Mouse (Mus musculus) adrenal gland, adult 2 months (tissue): ENCODE measurements around the gene Hdac4. TPM values are rescaled to one million over a fixed set of nuclear protein-coding genes. Genes with fewer than 3 reads are reported as not detected.
A peak's percentile ranks its signal among the peaks of the same experiment; 100 is the strongest.

ENCODE experiments used
- DNase-seq: peaks from one replicate; pipeline ENCODE4 v3.0.0; 2021
- long read RNA-seq: library from polyadenylated mRNA; stranded (forward); transcript quantifications from one replicate; pipeline ENCODE4 v2.0.0, GENCODE M21; 2021
- polyA plus RNA-seq: library from polyadenylated mRNA; depleted of rRNA; stranded (reverse); fragments of >200 nt; gene quantifications from 2 replicates; pipeline ENCODE4 v1.2.3, GENCODE M21; 2012; rRNA removed
- total RNA-seq, 2 experiments: library from RNA; stranded (reverse); gene quantifications; 2 replicates each; pipeline ENCODE4 v1.2.3; 2021

Gene Hdac4
- total RNA-seq (10 to 100 TPM; 57.4 to 90.9 TPM), polyA plus RNA-seq (55.5 and 81.4 TPM in 2 replicates)
- long read RNA-seq, partial matches to known transcripts: 5 of 12 reads
- long read RNA-seq, other reads (novel, unspliced or antisense): 6 of 12 reads

DNA sequence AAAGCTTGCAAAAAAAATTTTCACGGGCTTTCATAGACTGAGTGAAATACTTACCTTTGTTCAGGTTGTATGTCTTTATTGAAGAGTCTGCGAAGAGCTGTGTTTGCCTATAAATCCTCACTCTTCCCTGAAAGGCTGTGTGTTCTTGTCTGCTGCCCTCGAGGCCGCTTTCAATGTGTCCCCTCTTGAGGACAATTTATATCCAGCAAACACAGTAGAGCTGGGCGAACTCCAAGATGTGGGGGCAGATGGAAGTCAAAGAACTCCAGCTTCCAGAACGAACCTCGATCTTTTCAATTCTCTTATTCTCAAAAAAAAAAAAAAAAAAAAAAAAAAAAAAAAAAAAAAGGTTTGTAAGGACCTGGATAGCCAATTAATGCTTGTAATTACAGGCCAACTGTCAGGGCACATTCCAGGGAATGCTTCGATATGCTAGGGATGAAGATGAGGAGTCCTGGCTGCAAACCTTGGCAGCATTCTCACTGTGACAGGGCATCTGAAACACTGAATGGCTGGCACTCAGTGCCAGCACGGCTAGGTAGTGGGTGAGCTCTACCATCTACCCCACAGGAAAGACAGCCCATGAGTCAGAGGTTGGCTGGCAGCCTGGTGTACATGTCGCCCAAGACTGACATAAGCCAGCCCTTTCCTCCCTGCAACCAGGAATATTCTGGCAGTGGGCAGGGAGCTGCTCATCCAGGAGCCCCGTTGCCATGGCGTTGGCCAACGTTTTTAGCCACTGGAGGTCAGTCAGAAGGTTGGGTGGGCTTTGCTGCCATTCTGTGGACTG, at the start of gene Hdac4:
TSS of gene Hdac4 (minus strand) at position 340 of the 790 bp plus-strand sequence.
- DNase-seq: peak; percentile 93

DNA sequence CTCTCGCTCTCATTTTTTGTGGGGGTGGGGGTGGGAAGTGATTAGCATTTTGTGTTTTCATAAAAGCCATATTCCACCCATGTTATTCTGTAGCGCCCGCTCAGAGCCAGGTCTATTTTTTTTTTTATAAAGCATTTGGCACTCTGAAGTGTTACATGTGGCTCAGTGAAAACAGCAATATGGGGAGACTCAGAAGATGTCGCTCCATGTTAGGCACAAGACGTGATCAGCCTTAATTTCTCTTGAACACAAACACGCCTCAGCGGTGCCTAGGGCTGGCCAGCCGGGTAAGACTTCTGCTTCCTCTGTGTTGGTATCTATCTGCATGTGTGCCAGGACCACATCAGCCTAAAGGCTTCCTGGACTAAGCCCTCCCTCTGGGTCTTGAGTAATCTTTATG, 48.0 kb upstream of the Hdac4 start:
- no peak for DNase-seq

DNA sequence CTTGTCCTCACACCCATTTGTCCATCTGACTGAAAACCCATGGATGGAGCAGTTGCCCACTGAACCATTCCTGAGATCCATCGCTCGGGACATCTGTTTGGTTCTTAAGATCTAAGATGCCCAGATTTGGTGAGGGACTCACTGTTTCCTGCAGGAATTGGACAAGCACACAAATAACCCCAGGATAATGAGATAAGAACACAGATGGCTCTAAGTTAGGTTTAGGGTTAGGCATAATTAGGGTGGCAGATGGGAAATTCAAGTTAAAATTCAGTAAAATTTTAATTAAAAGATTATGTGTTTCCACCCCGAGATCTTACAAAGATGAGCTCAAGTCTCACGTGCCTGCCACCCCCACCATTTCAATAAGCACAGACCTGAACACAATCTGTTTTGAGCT, 44.6 kb upstream of the Hdac4 start:
- DNase-seq: no peak

DNA sequence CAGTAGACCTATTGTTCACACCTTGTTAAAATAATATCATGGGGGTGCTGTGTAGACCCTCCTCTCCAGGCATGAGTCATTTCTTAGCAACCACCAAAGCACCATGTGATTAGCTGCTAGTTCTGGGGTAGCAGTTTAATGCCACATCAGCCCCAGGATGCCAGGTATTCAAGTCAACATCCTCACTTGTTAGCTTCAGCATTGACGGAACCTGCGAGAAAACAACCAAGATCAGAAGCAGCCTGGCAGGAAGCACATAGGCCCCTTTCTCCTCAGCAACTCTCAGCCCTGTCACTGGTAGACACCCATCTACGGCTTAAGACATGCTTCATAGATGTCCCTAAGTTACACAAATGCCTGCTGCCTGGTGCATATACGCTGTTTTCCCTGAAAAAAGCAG, 40.1 kb upstream of the Hdac4 start:
- DNase-seq: no peak

DNA sequence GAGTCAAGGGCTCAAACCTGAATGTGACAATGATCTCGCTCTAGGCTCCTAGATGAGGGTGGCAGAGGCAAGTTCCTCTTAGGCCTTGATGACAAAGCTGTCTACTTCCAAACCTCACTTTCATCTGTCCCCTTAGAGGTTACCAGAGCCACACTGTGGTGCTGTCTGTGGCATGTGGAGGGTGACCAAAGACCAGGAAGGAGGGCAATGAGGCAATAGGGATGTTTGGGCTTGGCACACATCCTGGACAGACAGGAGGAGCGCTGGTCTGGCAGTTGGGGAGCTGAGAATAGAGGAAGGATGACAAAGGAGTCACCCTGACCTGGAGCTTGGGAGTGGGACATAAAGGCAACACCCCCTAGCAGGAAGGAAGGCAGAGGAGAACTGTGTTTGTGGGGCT, 29.8 kb upstream of the Hdac4 start:
- no peak for DNase-seq

DNA sequence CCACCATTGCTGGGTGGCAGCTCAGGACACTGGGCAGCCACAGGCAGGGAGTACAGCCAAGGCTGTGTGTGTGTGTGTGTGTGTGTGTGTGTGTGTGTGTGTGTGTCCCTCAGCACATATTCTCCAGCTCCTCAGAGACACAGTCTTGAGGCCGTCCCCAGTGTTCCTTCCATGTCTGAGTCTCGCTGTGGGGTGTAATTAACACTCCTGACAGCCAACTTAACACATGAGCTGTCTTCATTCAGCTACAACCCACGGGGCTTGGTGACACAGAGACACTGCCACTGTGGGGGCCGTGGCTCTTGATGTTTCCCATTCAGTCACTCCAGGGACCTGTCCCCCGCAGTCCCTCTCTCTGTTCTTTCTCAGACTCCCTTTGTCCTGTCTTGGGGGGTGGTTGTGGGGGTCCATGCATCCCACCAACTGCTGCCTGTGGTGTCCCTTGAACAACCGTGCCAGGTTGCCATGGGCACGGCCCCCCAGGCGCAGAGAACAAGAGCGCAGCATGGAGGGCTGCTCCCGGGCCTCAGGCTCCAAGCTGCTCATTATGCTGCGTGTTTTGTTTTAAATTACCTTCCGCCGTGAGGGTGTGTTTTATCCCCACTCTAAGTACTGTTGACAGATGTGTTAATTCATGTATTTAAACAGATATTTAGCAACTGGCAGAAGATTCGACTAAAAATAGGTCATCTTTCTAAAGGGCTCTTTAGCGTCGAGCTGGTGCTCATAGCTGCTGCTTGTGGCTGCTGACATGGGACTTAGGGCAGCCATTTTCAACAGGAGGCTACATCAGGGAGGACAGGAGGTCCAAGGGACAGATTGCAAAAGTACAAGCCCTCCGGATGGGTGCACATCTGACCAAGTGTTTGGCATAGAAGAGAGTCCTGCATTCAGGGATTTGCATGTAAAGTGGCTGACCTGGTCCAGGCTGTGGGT, 28.7 kb upstream of the Hdac4 start:
- no peak for DNase-seq

DNA sequence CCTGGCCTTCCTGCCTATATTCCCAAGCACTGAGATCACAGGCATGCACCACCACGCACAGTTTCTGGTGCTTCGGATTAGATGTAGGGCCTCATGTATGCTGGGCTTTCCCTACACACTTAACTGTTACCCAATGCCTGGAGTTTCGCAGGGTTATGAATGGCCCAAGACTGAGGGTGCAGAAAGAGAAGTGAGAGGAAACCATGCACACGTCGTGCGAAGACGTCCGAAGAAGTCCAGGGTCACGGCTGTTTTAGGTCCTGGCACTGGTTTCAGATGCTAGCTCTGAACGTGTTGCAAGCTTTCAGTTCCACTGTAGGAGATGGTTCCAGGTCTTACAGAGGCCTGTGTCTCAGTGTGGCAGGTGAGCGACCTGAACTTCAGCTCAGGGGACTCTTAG, 21.2 kb upstream of the Hdac4 start:
- DNase-seq: no peak

DNA sequence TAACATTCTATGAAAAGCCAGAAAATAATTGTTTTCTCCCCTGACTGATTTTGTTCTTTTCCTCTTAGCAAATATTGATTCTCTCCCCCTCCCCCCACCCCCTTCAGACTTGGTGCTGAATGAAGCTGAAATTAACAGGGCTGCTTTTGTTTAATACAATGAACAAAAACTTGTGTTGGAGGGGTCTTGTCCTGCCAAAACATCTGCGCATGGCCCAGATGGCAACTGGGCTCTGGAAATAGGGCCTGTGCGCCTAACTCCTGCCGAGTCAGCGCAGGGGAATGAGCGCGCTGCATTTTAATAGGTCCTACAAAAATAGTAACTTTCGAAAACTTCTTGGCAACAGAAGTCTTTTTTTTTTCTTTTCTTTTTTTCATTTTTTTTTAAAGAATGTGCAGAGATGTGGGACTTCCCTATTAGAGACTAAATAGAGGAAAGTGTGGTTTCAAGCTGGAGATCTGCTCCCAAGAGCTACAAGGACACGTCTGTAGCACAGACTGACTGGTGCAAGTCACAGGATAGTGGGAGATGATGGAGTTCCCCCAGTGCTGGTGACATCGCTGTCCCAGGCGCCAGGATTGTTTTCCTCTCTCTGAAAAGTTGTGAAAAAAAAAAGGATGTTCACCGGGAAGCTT, 20.6 kb upstream of the Hdac4 start:
- no peak for DNase-seq

DNA sequence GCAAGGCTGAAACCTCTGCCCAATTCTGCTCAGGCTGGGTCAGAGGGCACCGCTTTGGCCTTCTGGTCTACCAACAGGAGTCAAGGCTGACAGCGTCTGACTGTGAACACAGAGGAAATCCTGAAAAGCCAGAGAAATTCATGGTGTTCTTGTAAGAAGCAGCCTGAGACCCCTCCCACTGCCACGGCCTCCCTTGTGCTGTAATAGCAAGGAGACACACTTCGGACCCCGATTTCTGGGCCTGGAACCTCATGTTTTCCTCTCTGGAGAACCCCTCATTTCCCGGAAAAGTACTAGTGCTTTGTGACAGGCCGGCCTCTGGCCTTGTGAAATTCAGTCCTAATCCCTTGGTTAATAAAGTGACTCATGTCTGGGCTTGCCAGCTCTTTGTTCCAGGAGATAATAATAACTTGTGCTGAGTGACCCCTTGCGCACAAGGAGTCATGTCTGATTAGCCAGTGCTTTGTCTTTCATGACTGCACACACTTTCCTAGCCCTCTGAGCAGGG, 19.7 kb upstream of the Hdac4 start:
- peak; percentile 88 for DNase-seq

DNA sequence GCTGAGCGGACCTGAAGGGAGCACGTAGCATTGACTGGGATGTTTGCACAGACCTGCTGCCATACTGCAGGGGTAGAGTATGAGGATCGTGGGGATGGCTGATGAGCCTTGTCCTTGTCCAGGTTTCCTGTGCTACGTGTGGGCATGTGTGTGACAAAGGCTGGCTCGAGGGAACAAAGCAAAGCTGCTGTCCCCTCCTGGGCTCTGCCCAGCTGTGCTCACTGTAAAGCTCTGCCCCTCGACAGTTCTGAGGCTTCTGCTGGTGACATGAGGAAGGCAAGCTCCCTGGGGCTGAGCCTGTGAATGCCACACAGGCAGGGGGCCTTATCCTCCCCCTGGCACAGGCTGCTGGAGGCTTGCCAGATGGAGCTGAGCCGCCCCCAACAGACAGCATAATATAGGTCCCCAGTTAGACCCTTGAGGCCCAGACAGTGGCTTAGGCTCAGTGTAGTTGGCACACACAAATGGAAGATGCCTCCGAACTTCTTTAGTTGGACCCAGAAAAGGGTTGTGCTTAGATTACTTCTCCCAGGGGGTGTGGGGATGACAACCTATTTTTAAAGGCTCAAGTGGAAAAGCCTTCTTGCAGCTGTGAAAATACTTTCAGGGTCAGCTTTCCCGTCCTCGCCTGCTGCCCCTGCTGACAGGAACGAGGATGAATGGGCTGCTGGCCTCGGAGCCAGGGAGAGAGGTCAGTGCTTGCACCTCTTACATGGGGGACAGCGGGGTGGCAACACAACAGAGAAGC, 16.7 kb upstream of the Hdac4 start:
- peak; percentile 78 for DNase-seq

DNA sequence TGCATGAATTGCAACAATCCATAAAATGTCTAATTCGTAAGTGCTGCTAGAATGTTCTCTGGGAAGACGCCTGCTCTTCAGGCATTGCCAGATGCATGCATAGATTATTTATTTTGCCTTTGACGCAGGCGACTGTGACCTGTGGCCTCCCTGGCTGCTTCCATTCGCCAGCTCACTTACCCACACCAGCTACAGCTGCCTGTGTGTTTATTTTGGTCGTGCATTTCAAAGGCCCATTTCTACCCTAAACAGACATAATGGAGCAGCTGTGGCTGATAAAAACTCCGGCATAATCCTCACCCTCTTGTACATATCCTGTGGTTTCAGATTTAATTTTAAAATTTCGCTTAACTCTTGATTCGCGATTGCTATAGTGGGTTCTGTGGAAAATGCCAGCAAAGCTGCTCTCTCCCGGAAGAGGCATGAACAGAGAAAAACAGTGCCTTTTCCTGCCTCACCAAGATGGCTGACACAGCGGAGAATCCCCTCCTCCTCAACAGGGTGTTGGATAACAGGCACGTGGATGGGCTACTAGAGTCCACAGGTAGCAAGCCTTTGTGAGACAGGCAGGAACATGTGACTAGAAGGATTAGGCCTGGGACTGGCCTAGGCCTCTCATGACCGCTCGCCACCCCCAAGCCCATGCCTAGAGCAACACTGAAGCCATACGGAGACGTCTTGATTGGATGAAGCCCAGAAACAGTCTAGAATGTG, 7.3 kb upstream of the Hdac4 start:
- DNase-seq: no peak

DNA sequence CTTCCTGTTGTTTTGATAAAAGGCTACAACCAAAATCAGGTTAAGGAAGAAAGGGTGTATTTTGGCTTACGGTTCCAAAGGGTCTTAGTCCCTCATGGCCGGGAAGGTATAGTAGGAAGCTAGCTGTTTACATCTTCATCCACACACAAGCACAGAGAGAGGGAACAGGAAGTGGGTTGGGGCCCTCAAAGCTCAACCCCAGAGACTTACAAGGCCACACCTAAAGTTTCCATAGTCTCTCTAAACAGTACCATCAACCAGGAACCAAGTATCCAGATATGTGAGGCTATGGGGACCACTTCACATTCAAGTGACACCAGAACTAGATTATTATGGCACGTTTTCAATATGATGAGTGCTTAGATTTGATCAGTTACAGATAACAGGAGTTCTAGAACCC, 5.0 kb downstream of the Hdac4 start:
- DNase-seq: no peak

DNA sequence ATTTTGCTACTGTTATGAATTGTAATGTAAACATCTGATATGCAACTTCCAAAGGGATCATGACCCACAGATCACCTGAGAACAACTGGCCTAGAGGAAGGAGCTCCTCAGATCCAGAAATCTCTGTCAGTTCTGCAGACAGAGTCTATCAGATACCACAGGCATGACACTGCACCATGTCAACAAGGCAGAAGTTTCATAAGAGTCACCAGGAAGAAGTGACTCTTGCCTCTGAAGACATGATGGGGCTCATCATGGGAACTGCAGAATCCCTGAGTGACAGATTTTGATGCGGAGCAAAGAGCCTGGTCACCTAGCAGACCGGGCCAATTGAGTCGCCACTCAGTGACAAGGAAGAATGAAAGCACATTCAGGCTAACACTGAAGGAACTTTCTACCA, 8.4 kb downstream of the Hdac4 start:
- no peak for DNase-seq

DNA sequence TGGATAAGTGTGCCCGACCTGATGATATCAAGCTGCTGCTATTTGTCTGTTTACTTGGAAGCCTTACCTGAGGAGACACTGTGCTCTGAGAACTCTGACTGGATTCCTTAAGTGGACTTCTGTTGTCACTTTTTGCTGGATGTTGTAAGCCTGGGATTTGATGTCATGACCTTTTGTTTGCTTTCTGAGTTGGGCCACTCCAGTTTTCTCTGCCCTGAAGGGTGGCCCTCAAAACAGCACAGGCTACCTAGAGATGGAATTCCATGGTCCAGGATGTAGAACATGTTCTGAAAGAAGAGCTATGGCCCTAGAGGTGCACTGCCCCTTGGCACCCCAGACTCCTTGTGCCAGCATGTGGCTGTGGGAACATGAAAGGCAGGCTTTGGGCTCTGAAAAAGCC, 10.9 kb downstream of the Hdac4 start:
- no peak for DNase-seq

DNA sequence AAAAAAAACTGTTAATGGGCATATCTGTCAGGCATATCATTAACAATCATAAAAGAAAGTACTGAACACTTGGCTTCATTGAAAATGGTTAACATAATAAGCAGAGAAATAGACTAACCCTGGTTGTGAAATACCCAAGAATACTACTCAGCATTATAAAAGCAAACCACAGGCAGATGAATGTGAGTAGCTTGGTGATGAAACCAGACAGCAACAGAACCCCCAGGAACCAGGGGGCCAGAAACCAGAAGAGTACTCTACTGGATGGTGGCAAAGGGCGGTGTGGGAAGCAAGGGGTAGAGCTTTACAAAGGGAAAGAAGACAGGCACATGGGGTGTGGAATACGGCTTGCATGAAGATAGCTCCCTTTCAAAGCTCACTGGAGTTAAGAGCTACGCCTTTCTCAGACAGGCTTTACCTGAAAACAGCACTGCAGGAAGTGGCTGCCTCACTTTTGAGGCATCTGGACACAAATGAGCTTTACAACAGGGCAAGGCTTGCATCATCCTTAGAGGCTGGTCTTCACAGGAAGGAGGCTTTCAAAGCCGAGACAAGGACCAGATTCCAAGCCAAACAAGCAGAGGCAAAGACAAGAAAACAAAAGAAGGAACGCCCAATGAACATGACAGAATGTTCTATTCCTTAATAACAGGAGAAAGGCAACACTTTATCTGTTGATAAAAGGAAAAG, 12.3 kb downstream of the Hdac4 start:
- no peak for DNase-seq

DNA sequence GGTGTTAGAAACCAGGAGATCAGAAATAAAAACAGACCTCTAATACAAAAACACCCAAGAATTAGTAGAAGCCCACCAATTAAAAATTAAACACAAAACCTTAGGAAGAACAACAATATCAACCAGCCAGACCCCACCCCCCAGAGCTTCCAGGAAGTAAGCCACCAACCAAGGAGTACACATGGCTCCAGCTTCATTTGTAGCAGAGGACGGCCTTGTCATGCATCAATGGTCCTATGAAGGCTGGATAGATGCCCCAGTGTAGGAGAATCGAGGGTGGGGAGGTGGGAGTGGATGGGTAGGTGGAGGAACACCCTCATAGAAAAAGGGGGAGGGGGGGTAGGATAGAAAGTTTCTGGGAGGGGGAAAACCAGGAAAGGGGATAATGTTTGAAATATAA, 13.5 kb downstream of the Hdac4 start:
- no peak for DNase-seq

DNA sequence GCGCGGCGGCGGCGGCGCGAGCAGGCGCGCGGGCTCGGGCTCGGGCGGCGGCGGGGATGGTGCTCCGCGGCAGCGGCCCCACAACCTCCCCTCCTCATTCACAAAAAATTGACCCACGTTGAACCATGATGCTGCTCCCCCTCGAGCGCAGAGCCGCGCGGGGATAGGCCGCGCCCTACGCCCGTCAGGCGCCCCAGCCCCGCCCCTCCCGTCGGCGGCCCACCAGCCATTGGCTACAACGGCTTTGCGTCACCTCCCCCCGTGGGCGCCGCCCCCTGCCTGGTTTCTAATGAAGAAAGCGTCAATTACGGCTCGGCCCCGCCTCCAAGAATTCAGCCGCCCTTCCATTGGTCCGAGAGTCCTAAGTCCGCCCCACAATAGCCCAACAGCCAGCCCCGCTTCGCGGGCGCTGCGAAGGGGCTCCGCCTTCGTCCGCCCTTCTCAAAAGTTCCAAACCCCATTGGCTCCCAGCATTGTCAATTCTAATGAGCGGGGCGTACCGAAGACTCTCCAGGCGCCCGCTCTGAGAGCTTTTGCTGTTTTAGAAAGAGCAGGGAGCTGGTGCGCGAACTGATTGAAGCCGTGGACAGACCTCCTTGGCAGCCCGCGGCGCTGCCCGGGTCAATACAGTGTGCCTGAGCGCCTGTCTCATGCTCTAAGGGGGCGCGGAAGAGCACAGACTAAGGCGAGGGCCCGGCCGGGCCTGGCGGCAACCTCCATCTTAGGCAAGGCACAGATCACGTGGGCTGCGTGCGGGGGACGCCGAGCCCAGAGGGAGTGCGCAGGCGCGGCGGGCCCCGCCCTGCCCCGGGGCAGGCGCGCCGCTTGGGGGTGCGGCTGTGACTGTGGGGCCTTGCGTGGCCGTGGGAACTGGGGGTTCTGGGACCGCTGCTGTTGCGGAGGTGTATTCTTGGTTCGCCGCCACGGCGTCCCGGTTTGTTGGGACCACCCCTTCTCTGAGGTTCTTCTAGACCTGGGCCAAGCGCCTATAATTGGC, 15.1 kb downstream of the Hdac4 start:
- peak; percentile 100 for DNase-seq

DNA sequence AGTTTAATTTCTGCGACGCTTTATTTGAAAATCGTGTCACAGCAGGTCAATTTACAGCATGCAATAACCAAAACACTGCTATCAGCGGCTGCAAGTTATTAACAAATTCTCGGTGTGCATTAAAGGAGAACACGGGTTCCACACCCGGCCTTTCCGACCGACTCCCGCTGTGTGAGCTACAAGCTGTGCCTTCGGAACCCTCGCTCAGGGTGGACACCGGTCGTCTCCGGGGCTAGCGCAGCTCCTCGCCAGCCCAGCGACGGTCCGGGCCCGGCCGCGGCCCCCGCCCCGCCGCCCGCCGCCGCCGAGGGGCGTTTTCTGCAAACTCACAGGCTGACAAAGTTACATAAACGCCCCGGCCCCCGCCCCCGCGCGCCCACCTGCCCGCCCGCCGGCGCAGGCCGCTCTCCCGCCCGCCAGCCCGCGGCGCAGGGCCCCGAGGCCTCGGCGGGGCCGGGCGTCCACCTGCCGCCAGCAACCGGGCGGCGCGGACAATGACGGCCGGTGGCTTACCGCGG, 16.0 kb downstream of the Hdac4 start:
- peak; percentile 66 for DNase-seq

DNA sequence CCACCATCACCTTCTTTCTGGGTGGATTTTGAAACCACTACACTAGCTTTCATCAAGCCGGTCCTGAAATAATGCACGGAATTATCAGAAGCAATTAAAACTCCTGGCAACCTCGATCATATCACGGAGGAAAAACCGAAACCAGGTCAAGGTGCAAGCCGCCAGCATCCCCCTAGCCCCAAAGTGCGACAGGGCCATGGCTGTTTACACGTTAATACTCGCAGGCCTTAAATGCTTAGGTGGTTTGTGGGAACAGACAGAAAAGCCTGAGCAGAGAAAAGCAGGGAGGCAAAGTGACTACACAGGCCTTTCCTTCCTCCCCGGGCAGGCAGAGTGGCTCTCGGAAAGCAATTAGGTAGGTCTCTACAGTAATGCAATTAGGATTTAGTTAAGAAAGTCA, 16.4 kb downstream of the Hdac4 start:
- peak; percentile 59 for DNase-seq
